Mouse (Mus musculus): ENCODE results near the gene Fip1l1. TPM values are rescaled to one million over a fixed set of nuclear protein-coding genes. Genes with fewer than 3 reads are reported as not detected.

The Fip1l1 gene
- polyA plus RNA-seq, 1 experiment from 2014 or later, result 72.2 TPM

DNA sequence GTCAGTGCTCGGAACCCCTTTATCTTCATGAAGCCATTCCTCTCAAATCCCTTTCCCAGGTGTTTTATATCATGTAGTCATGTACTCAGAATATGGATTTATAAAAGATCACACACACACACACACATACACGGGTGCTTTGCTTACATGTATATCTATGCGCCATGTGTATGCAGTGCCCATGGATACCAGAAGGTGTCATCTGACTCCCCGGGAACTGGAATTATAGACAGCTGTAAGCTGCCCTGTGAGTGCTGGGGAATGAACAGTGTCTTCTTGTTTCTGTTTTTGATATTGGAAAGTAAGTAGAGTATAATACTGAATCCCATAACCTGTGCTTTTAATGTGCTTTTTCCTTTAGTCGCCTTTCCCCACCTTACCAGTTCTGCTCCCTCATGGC is 56.2 kb downstream of the Fip1l1 start:
- peaks cover 59% of the 10 kb centered on the region for H3K36me3 ChIP-seq

DNA sequence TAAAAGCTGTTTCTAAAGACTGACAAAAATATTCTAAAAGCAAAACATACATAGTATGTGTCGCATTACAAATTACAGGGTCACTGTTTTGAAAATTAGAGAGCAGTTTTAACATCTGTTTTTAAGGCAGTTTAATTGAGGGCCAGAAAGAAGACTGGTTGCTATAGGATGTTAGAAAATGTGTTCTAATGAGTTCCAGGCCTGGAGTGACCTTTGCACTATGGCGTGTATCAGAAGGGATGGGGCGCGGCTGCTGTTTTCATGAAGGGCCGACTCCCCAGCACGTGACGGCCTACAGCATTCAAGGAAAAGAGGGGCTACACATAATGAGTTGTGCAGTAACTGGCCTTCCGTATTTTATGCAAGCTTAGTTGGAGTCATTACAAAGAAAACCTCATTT is 57.9 kb downstream of the Fip1l1 start:
- Histone ChIP-seq H3K27ac (replicated peaks) (no peak overlapping the region), H3K4me2 (no peak overlapping the region), H3K36me3 (peaks cover 65% of the 10 kb centered on the region), H3K9ac (no peak overlapping the region), H3K4me3 (no peak overlapping the region), H3K27me3 (no peaks in the 10 kb centered on the region), H3K4me1 (replicated peaks) (no peaks in the 10 kb centered on the region), H3K9me3 (no peaks in the 10 kb centered on the region)
- 90% methylated on average over 8 of the region's 8 CpGs for WGBS
- ATAC-seq (ENCODE audit: low FRiP score, low read depth), result no peak

More for the DNA sequence above, 56.2 kb downstream of the Fip1l1 start:
- H3K4me2 ChIP-seq, result no peak overlapping the region
- no peak overlapping the region for H3K27ac ChIP-seq (replicated peaks)
- no peaks in the 10 kb centered on the region for H3K9me3 ChIP-seq
- no peak overlapping the region for H3K4me3 ChIP-seq
- H3K27me3 ChIP-seq, result no peaks in the 10 kb centered on the region
- ATAC-seq (ENCODE audit: low FRiP score, low read depth), result no peak
- WGBS, result 89% methylated on average over 5 of the region's 5 CpGs
- H3K9ac ChIP-seq, result no peak overlapping the region
- no peaks in the 10 kb centered on the region for H3K4me1 ChIP-seq (replicated peaks)

DNA sequence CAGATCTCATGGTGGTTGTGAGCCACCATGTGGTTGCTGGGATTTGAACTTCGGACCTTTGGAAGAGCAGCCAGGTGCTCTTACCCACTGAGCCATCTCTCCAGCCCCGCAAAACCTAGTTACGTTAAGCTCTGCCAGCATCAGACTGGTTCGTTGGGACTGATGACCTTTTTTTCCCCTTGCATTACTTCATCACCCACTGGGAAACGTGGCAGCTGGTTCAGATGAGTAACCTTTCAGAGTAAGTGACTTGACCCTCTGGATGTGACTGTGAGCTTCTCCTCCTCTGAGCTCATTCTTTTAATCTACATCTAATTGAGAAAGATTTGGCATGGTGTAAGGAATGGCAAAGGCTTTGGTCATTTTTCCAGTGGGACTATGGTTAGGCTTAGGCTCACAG is 64.8 kb downstream of the Fip1l1 start:
- Histone ChIP-seq H3K27me3 (no peaks in the 10 kb centered on the region), H3K9me3 (no peaks in the 10 kb centered on the region), H3K27ac (replicated peaks) (no peak overlapping the region), H3K9ac (no peak overlapping the region), H3K36me3 (peaks cover 38% of the 10 kb centered on the region), H3K4me3 (no peak overlapping the region), H3K4me2 (no peak overlapping the region), H3K4me1 (replicated peaks) (no peaks in the 10 kb centered on the region)
- 75% methylated on average over 5 of the region's 5 CpGs for WGBS
- no peak for ATAC-seq (ENCODE audit: low FRiP score, low read depth)

DNA sequence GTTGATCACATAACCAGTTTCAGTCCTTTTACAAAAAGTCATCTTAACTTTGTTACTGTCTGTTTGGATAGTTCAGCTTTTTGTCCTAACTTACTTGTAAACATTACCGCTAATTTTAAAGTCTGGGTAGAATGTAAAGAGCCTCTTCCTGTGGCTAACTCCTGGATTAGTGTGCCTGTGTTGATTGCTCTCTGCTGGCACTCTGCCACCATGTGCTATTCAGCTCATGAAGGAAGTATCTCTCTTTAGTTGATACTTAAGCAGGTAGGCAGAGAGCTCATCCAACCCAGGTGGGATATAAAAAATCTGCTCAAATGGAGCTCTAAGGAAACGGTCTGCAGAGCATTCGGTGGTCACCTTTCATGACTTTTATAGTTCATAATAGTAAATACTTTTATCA is 65.9 kb downstream of the Fip1l1 start:
- no peaks in the 10 kb centered on the region for H3K27me3 ChIP-seq
- H3K36me3 ChIP-seq, result peaks cover 30% of the 10 kb centered on the region
- no peak overlapping the region for H3K9ac ChIP-seq
- ATAC-seq (ENCODE audit: low FRiP score, low read depth), result no peak
- no peak overlapping the region for H3K27ac ChIP-seq (replicated peaks)
- no peak overlapping the region for H3K4me2 ChIP-seq
- no peaks in the 10 kb centered on the region for H3K4me1 ChIP-seq (replicated peaks)
- no peaks in the 10 kb centered on the region for H3K9me3 ChIP-seq
- 89% methylated on average over 3 of the region's 3 CpGs for WGBS
- H3K4me3 ChIP-seq, result no peak overlapping the region

DNA sequence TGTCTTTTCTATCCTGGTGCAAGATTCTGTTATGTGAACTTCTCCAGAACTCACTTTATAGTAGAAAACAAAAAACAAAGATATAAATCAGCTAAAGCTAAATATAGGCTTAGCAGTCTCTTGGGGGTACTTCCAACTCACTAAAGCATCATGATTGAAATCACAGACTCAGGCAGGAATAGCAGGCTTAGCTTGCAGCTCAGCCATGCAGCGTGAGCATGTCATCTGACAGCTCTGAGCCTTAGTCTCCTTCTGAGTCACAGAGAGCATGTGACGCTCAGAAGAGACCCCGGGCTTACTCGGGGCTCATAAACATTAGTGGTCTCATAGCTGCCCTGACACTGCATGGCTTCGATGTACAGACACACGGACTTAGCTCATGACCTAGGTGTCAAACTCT is 66.7 kb downstream of the Fip1l1 start:
- no peaks in the 10 kb centered on the region for H3K9me3 ChIP-seq
- no peak overlapping the region for H3K9ac ChIP-seq
- no peaks in the 10 kb centered on the region for H3K27me3 ChIP-seq
- no peak overlapping the region for H3K4me2 ChIP-seq
- ATAC-seq (ENCODE audit: low FRiP score, low read depth), result no peak
- 83% methylated on average over 6 of the region's 6 CpGs for WGBS
- no peak overlapping the region for H3K27ac ChIP-seq (replicated peaks)
- H3K4me3 ChIP-seq, result no peak overlapping the region
- H3K4me1 ChIP-seq (replicated peaks), result no peaks in the 10 kb centered on the region
- peaks cover 23% of the 10 kb centered on the region for H3K36me3 ChIP-seq

DNA sequence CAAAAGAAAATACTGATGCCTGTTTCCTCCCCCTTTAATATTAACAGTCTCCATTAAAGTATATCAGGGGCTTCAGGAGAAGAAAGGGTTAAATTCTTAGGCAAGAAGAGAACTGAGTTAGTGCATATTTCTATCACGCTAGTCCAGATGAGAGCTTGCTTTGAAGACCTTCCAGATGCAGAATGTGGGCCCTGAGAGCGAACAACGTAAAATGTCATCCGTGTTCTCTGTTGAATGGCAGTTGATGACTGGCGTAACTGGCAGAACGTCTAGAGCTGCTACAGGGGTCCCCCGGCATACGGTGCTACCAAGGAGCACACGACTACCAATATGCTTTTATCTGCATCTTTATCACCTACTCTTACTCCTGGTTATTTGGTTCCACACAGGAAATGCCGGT is 67.1 kb downstream of the Fip1l1 start:
- Histone ChIP-seq H3K4me3 (no peak overlapping the region), H3K36me3 (peaks cover 20% of the 10 kb centered on the region), H3K4me1 (replicated peaks) (no peaks in the 10 kb centered on the region), H3K9ac (no peak overlapping the region), H3K27me3 (no peaks in the 10 kb centered on the region), H3K9me3 (no peaks in the 10 kb centered on the region), H3K27ac (replicated peaks) (no peak overlapping the region), H3K4me2 (no peak overlapping the region)
- WGBS, result 89% methylated on average over 10 of the region's 10 CpGs
- ATAC-seq (ENCODE audit: low FRiP score, low read depth), result no peak

DNA sequence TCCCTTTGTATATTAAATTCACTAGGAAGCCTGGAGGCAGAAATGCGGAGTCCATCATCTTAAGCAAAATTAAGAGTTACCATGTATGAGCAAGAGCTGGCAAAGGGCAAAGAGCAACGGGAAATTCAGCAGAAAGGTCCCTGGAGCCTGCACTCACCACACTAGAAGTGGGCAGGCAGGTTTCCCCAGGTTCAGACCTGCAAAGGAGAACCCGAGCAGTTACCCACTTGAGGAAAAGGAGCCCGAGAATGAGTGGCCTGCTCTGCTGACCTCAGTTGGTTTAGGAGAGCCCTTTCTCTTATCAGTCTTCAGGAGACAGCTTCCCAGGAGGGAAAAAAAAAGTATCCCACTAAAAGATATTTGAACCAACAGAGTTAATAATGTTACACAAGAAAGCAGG is 68.1 kb downstream of the Fip1l1 start:
- Histone ChIP-seq H3K27ac (replicated peaks) (no peak overlapping the region), H3K4me3 (no peak overlapping the region), H3K36me3 (peaks cover 13% of the 10 kb centered on the region), H3K9ac (no peak overlapping the region), H3K27me3 (no peaks in the 10 kb centered on the region), H3K4me2 (no peak overlapping the region), H3K4me1 (replicated peaks) (no peaks in the 10 kb centered on the region), H3K9me3 (no peaks in the 10 kb centered on the region)
- WGBS, result 84% methylated on average over 4 of the region's 4 CpGs
- ATAC-seq (ENCODE audit: low FRiP score, low read depth), result no peak

DNA sequence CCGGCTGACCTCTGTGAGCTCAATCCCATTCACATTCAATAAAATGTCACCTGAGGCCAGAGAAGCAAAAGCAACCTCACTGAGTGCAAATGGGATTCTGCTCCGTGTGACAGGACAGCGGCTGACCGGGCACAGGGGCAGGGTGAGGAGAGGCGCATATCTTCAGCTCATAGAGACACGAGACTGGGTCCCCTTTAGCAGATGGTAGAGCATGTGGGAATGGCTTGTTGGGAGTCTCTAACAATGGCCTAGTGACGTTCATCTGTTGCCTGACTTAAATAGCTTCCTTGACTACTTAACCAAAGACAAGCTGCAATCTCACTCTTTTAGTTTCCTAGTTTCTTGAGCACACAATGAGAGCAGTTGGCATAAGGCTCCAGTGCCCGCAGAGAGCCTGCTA is 71.0 kb downstream of the Fip1l1 start:
- Histone ChIP-seq H3K9me3 (no peaks in the 10 kb centered on the region), H3K4me2 (no peak overlapping the region), H3K36me3 (no peaks in the 10 kb centered on the region), H3K4me1 (replicated peaks) (no peaks in the 10 kb centered on the region), H3K27me3 (no peaks in the 10 kb centered on the region), H3K27ac (replicated peaks) (no peak overlapping the region), H3K9ac (no peak overlapping the region), H3K4me3 (no peak overlapping the region)
- WGBS, result 78% methylated on average over 8 of the region's 8 CpGs
- ATAC-seq (ENCODE audit: low FRiP score, low read depth), result no peak

DNA sequence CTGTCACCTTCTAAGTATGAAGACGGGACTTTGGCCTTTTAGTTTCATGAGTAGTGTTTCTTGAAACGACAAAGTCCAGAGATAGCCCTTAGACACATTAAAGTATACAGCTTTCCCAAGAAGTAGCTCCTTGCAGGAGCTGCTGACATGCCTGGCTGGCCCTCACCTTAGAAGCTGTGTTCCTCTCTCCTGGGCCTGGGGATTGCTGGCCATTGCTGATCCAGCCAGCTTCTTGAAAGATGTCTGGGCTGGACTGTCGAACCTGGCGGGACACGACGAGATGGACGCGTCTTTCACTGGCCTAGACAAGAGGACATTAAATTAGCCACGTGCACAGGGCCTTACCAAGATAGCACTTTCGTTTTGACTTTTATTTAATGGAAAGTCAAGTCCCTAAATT is 75.3 kb downstream of the Fip1l1 start:
- no peaks in the 10 kb centered on the region for H3K27me3 ChIP-seq
- H3K27ac ChIP-seq (replicated peaks), result no peak overlapping the region
- H3K9me3 ChIP-seq, result no peaks in the 10 kb centered on the region
- 88% methylated on average over 10 of the region's 10 CpGs for WGBS
- no peak overlapping the region for H3K9ac ChIP-seq
- H3K4me2 ChIP-seq, result no peak overlapping the region
- H3K4me1 ChIP-seq (replicated peaks), result no peaks in the 10 kb centered on the region
- H3K36me3 ChIP-seq, result no peaks in the 10 kb centered on the region
- no peak overlapping the region for H3K4me3 ChIP-seq
- ATAC-seq (ENCODE audit: low FRiP score, low read depth), result no peak

DNA sequence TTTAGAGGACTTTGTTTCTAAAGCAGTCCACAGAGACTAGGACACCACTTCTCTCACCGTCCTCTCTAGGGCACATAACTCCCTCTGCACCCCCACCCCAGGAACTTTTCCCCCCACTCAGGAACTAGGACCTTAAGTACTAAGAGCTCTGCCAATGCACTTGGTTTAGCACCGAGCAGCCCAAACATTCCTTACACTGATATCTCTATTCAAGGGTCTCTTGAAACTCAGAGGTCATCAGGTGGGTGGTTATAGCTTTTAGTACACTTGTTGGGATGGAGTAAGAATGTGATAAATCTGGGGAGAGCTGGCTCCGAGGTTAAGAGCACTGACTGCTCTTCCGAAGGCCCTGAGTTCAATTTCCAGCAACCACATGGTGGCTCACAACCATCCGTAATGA is 77.5 kb downstream of the Fip1l1 start:
- no peaks in the 10 kb centered on the region for H3K27me3 ChIP-seq
- ATAC-seq (ENCODE audit: low FRiP score, low read depth), result no peak
- WGBS, result 87% methylated on average over 5 of the region's 5 CpGs

DNA sequence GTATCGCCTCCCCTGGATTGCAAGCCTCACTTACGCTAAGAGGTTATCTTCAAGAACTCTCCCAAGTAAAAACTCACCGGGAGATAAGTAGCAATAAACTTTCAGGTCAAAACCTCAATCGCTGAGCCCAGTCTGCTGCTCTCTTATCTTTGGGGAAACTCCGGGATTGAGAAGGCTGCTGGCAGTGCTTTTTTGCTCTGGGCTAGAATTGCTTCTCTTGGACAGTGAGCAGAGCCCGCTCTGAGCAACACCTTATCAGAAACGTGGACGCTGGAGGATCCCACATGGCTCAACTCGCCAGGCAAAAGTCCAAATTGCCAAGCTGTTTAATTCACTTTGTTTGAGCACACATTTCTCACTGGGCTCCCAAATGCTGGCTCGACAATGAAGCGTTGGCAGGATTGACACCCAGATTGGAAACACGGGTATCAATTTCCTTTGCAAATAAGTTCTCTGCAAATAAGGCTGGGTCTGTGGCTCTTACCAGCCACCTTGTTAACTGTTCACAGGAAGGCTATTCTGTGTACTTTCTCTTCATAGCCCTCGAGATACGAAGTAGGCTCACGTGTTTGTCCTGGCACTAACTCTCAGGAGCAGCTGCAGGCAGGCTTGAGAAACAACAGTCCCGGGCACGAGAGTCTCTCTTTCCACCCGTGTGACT is 78.4 kb downstream of the Fip1l1 start:
- Histone ChIP-seq H3K36me3 (no peaks in the 10 kb centered on the region), H3K27ac (replicated peaks) (no peak overlapping the region), H3K4me3 (no peak overlapping the region), H3K9me3 (no peaks in the 10 kb centered on the region), H3K4me2 (no peak overlapping the region), H3K4me1 (replicated peaks) (no peaks in the 10 kb centered on the region), H3K9ac (no peak overlapping the region), H3K27me3 (no peaks in the 10 kb centered on the region)
- 66% methylated on average over 18 of the region's 18 CpGs for WGBS
- ATAC-seq (ENCODE audit: low FRiP score, low read depth), result no peak

More for the DNA sequence above, 77.5 kb downstream of the Fip1l1 start:
- Histone ChIP-seq H3K4me1 (replicated peaks) (no peaks in the 10 kb centered on the region), H3K4me2 (no peak overlapping the region), H3K27ac (replicated peaks) (no peak overlapping the region), H3K36me3 (no peaks in the 10 kb centered on the region), H3K9me3 (no peaks in the 10 kb centered on the region), H3K9ac (no peak overlapping the region), H3K4me3 (no peak overlapping the region)

DNA sequence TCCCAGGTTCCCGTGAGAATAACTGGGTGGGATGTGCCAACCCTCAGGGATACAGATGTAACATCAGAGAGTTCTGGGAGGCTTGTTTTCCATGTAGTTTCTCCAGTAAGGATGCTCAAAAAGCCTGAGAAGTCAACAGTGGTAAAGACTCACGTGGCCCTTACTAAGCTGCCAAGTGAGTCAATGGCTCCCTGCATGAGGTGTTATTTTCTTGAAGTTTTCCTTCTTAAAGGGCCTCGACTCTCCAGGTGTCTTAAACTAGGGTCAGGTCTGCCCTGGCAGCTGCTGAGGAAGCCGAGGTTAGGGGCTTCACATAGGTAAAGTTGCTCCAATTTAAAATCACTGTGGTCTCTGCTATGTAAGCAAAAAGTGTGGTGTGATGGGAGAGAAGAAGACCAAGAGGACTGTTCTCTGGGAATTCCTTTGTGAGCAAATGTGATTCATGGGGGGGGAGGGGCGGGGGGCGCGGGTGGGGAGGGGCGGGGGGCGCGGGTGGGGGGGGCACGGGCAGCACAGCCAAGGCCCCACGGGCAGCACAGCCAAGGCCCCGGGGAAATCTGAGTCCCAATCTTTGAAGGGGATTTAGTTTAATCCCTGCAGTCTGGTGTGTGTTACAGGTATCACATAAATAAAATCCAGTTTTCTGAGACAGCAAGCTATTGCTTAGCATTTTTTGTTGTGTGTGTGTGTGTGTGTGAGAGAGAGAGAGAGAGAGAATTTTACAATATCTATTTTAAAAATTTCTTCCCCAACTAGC is 82.7 kb downstream of the Fip1l1 start:
- Histone ChIP-seq H3K9ac (no peak overlapping the region), H3K4me2 (no peak overlapping the region), H3K4me1 (replicated peaks) (no peaks in the 10 kb centered on the region), H3K27me3 (no peaks in the 10 kb centered on the region), H3K36me3 (no peaks in the 10 kb centered on the region), H3K4me3 (no peak overlapping the region), H3K27ac (replicated peaks) (no peak overlapping the region), H3K9me3 (no peaks in the 10 kb centered on the region)
- no peak for ATAC-seq (ENCODE audit: low FRiP score, low read depth)
- WGBS, result 77% methylated on average over 13 of the region's 13 CpGs
